Mouse (Mus musculus) heart, embryonic 10.5 days (tissue): ENCODE measurements around the gene Cngb1. TPM values are rescaled to one million over a fixed set of nuclear protein-coding genes. Genes with fewer than 3 reads are reported as not detected.
A peak's percentile ranks its signal among the peaks of the same experiment; 100 is the strongest.

ENCODE experiments used
- DNase-seq: peaks from one replicate; pipeline ENCODE4 v3.0.0-alpha.2; 2017; ENCODE audit warnings: low spot score
- H3K27ac ChIP-seq: fragments of 300-500 bp; sonication (generic); 2 replicates; pipeline ENCODE4 v1.5.1; 2016; ENCODE audit warnings: mild to moderate bottlenecking
- H3K27me3 ChIP-seq: fragments of 300-500 bp; sonication (generic); 2 replicates; pipeline ENCODE4 v1.6.1; 2016; ENCODE audit warnings: mild to moderate bottlenecking; ENCODE audit not compliant: poor library complexity, insufficient read depth, severe bottlenecking
- H3K36me3 ChIP-seq: fragments of 300-500 bp; sonication (generic); 2 replicates; pipeline ENCODE4 v1.6.1; 2016; ENCODE audit warnings: mild to moderate bottlenecking, moderate library complexity
- H3K4me1 ChIP-seq: fragments of 300-500 bp; sonication (generic); 2 replicates; pipeline ENCODE4 v1.6.1; 2016; ENCODE audit warnings: mild to moderate bottlenecking
- H3K4me3 ChIP-seq: fragments of 300-500 bp; sonication (generic); 2 replicates; pipeline ENCODE4 v1.5.1; 2016; ENCODE audit warnings: mild to moderate bottlenecking, moderate library complexity
- H3K9me3 ChIP-seq: fragments of 300-500 bp; sonication (generic); 2 replicates; pipeline ENCODE4 v1.6.1; 2016; ENCODE audit warnings: mild to moderate bottlenecking, moderate library complexity
- WGBS: fragments of 180-500 bp; shearing (Covaris S2); methylation state at CpG from one replicate; pipeline ENCODE4 v1.1.7; 2016; 5-methylcytosine and 5-hydroxymethylcytosine counted together
- polyA plus RNA-seq: library from polyadenylated mRNA; unstranded; fragments of >200 nt; fragmentation: Nextera tagmentation; extraction: Ambion mirVana; gene quantifications from 2 replicates; pipeline ENCODE4 v1.2.1, GENCODE M21; 2016

The Cngb1 gene
- polyA plus RNA-seq, 1 experiment from 2014 or later = not detected

DNA sequence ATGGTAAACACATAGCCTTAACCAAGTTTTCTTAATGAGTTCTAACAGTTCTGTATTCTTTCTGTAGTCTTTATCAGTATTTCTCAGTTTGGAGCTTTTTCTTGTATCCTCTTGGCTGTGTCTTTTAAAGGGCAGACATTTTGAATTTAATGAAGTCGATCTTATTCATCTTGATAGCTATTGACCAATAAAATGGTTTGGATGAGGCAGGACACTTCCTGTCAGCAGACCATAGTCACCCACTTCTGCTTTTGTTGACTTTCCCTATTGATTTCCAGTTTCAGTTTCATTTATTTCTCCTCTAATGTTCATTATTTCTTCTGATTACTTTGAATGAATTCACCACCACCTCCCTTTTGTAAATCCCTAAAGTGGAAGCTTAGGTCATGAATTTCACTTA, 29.3 kb upstream of the Cngb1 start:
- H3K4me1 ChIP-seq = peaks cover 6% of the 10 kb centered on the region; the same call in 1 of the 2 replicates
- H3K27me3 ChIP-seq = no peaks in the 10 kb centered on the region
- WGBS = 84% methylated on average over 1 of the region's 1 CpGs
- peaks cover 53% of the 10 kb centered on the region for H3K36me3 ChIP-seq
- no peaks in the 10 kb centered on the region for H3K9me3 ChIP-seq
- no peak overlapping the region for H3K27ac ChIP-seq
- H3K4me3 ChIP-seq = no peak overlapping the region
- DNase-seq = no peak

DNA sequence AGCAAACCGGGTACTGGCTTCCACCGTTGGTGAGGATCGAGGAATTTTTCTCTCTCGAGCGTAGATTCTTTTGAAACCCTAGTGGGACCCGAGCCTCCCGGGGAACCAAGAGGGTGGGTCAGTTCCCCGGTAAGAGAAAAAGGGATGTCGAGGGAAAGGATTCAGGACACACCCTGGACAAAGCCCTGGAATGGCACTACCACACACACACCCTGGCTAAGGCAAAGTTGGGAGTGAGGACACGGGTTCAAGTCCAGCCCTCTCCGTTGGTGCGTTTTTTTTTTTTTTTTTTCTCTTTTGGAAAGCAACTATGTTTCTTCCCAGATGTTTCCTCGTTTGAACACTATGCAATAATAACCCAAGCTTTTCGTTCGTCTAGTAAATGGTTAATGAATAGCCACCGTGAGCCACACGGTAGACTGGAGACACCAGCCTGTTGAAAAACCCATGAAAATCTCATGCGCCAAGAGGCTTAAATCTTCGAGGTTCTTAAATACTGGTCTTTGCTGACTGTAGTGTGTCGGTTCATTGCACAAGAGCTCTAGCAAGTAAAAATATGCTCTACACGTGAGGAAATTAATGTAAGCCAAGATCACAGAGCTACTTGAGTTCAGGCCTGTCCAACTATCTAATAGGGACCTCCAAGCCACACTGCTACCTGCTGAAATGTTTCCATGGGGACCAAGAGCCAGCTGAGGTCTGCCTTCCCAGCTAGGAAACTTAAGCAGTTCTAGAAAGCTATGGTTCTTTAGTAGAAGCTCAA, 26.2 kb upstream of the Cngb1 start:
- H3K27me3 ChIP-seq = 0 out of 2 replicates have a peak, but pooled peaks cover 6% of the 10 kb centered on the region
- peak overlapping the region; percentile 97 for H3K27ac ChIP-seq
- H3K4me3 ChIP-seq = peak overlapping the region; percentile 73
- H3K4me1 ChIP-seq = peaks cover 28% of the 10 kb centered on the region
- WGBS = 32% methylated on average over 21 of the region's 21 CpGs
- no peak for DNase-seq
- peaks cover 47% of the 10 kb centered on the region for H3K36me3 ChIP-seq
- no peaks in the 10 kb centered on the region for H3K9me3 ChIP-seq

DNA sequence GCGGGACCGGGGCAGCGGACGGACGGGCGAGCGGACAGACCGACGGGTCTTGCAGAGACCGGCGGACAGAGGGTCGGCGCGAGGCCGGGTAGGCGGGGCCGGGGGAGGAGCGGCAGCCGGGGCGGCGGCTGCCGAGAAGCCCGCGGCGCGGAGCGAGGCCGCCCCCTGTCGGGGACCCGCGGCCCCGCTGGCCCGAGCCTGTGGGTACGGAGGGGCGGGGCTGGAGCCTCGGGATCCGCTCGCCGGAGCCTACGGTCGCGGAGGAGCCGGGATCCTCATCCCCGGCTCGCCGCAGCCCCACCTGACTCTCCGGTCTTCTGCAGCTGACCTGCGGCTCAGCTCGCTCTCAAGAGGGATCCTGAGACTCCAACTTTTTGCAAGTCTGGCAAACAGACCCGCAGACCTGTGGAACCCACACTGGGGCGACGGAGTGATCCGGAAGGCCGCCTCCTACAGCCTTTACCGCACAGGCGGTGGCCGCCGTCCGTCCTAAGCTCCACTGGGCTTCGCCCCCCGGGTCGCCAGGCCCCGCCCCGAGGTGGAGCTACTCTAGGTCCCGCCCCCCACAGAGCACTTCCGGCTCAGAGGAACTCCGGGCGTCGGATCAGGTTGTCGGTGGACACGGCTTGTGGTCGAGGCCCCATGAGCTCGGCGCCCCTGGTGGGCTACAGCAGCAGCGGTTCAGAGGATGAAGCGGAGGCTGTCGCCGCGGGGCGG, 25.5 kb upstream of the Cngb1 start, which contains the start of the genes Zfp319 and Usb1:
Gene Zfp319, minus strand, starts transcription at position 231 of the 717 bp plus-strand sequence.
Gene Usb1, plus strand, starts transcription at position 565 of the 717 bp plus-strand sequence.
- 2% methylated on average over 61 of the region's 80 CpGs for WGBS
- H3K4me3 ChIP-seq = peak within 1 kb of the TSS; percentile 73
- H3K27ac ChIP-seq = peak within 1 kb of the TSS; percentile 97
- H3K36me3 ChIP-seq = peaks cover 49% of the 10 kb centered on the region
- H3K9me3 ChIP-seq = no peaks in the 10 kb centered on the region
- peaks cover 32% of the 10 kb centered on the region for H3K4me1 ChIP-seq
- DNase-seq = peak; percentile 99
- 0 out of 2 replicates have a peak, but pooled peaks cover 6% of the 10 kb centered on the region for H3K27me3 ChIP-seq

DNA sequence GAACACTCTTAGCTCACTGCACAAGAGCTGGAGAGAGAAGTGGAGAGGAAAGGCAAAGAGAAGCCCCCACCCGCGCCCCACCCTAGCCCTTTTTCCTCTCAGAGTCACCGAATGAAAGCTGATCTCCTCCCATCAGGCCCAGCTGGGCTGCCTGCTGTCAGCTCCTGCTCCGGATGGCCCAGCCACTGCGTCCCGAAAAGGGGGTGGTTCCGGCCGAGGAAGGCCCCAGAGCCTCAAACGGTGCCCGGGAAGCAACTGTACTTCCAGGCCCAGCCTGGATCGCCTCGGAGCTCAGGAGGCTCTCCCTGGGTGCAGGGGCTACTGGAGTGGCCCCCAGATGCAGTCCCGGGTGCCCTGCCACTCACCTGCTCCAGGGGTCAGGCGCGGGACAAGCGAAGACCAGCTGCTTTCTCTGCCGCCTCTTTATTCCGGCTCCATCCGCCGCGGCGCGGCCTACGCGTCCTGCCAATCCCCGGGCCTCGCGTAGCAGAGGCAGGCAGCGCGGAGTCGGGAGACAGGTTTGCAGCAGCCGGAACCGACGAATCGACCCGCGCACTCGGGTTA, 24.9 kb upstream of the Cngb1 start:
- Histone ChIP-seq H3K27ac (peak overlapping the region; percentile 97), H3K4me1 (peaks cover 37% of the 10 kb centered on the region), H3K4me3 (peak overlapping the region; percentile 73), H3K9me3 (no peaks in the 10 kb centered on the region), H3K27me3 (0 out of 2 replicates have a peak, but pooled peaks cover 6% of the 10 kb centered on the region), H3K36me3 (peaks cover 55% of the 10 kb centered on the region)
- under 1% methylated on average over 38 of the region's 38 CpGs for WGBS
- DNase-seq = peak; percentile 84

DNA sequence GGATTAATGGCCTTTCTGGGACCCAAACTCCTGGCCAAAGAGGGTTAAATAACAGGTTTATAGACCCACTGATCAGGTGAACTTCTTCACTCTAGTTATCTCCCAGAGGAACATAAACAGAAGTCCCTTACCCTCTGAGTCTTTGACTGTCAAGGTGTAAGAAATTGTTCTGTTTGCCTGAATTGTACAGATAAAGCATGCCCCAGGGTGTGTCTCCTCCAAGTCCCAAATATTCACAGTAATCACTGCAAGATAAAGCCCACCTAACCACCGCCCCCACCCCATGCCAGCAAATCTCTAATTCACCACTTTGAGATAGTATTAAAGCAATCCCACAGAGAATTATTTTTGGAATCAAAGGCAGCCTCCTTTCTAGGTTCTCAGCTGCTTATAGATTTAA, 24.0 kb upstream of the Cngb1 start:
- no peak for DNase-seq
- Histone ChIP-seq H3K27me3 (0 out of 2 replicates have a peak, but pooled peaks cover 6% of the 10 kb centered on the region), H3K4me1 (peaks cover 41% of the 10 kb centered on the region), H3K36me3 (peaks cover 64% of the 10 kb centered on the region), H3K4me3 (peak overlapping the region; percentile 73), H3K27ac (no peak overlapping the region), H3K9me3 (no peaks in the 10 kb centered on the region)
- 61% methylated on average over 1 of the region's 1 CpGs for WGBS

DNA sequence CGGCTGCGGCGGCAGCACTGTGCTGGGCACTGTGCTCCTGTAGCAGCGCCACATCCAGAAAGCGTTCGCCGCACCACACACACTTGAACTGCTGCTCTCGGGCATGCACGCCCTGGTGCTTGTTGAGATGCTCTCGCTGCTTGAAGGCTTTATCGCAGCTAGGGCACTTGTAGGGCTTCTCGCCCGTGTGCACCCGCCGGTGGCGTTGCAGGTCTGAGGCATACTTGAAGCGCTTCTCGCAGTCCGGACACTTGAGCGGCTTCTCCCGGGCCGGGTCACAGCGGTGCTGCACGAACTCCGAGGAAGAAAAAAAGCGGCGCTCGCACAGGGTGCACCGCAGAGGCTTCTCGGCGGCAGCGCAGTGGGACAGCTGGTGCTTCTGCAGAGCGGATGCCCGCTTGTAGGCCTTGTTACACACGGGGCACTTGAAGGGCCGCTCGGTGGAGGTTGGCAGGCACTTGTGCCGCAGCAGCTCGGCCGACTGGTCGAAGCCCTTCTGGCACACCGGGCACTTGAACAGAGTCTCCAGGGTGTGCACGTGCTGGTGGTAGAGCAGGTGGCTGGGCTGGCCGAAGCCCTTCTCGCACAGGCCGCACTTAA, 21.6 kb upstream of the Cngb1 start:
- Histone ChIP-seq H3K36me3 (peaks cover 57% of the 10 kb centered on the region), H3K9me3 (no peaks in the 10 kb centered on the region), H3K4me1 (peaks cover 56% of the 10 kb centered on the region), H3K27ac (no peak overlapping the region), H3K27me3 (0 out of 2 replicates have a peak, but pooled peaks cover 6% of the 10 kb centered on the region), H3K4me3 (no peak overlapping the region)
- 87% methylated on average over 46 of the region's 46 CpGs for WGBS
- no peak for DNase-seq

DNA sequence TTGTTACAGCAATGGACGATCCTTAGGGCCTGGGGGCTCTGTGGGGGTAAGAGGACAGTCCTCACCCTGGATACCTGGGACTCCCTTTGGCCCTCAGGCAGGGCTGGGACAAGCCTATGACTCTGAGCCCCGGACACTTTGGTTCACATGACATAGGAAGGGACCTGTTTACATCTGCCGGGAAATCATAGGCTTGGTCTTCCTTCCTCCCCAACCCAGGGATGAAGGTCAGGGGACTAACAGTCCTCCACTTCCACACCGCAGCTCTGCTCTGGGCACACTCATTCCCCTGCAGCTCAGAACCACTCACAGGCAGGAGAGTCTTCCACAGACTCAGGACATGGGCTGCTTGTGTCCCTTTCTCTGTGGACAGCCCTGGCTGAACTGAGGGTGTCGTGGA, 20.4 kb upstream of the Cngb1 start:
- 78% methylated on average over 5 of the region's 5 CpGs for WGBS

DNA sequence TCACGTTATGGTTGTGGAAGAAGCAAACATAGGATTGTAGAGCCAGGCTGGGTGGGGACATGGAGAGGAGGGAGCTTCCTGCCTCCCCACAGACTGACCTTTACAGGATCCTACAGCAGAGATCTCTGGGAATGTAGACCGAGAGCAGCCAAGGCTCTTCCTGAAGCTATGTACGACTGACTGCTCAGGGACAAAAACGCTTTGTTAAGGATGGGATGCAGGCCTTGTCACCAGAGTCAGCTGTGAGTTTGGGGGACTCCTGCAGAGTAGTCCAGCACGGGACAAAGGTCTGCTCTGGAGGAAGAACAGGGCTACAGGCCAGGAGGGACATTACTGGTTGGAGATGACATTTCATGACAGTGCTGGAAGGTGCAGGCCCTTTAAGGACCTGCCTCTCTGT, 18.3 kb upstream of the Cngb1 start:
- Histone ChIP-seq H3K4me1 (peaks cover 57% of the 10 kb centered on the region), H3K27ac (no peak overlapping the region), H3K9me3 (no peaks in the 10 kb centered on the region), H3K27me3 (peaks cover 19% of the 10 kb centered on the region), H3K4me3 (no peak overlapping the region), H3K36me3 (peaks cover 54% of the 10 kb centered on the region)
- WGBS = 63% methylated on average over 5 of the region's 5 CpGs
- DNase-seq = no peak

More for the DNA sequence above, 20.4 kb upstream of the Cngb1 start:
- Histone ChIP-seq H3K4me3 (no peak overlapping the region), H3K36me3 (peaks cover 57% of the 10 kb centered on the region), H3K27me3 (0 out of 2 replicates have a peak, but pooled peaks cover 6% of the 10 kb centered on the region), H3K4me1 (peaks cover 52% of the 10 kb centered on the region), H3K27ac (no peak overlapping the region), H3K9me3 (no peaks in the 10 kb centered on the region)
- DNase-seq = no peak

DNA sequence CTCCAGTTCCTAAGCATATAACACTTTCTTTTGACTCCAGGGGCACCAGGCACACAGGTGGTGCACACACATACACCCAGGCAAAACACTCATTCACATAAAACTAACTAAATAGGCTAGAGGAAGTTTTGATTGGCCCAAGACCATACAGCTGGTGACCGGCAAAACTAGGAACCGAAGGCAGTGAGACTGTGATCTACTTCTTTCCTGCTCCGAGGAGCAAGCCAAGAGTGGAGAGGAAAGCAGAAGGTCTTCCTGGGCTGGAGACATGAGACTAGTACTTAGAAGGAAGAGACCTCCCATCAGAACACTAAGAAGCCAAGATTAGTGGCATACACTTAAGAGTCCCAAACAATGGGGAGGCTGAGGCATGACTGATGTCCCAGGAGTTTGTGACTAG, 16.8 kb upstream of the Cngb1 start:
- H3K9me3 ChIP-seq = no peaks in the 10 kb centered on the region
- peaks cover 49% of the 10 kb centered on the region for H3K4me1 ChIP-seq
- WGBS = 83% methylated on average over 3 of the region's 3 CpGs

DNA sequence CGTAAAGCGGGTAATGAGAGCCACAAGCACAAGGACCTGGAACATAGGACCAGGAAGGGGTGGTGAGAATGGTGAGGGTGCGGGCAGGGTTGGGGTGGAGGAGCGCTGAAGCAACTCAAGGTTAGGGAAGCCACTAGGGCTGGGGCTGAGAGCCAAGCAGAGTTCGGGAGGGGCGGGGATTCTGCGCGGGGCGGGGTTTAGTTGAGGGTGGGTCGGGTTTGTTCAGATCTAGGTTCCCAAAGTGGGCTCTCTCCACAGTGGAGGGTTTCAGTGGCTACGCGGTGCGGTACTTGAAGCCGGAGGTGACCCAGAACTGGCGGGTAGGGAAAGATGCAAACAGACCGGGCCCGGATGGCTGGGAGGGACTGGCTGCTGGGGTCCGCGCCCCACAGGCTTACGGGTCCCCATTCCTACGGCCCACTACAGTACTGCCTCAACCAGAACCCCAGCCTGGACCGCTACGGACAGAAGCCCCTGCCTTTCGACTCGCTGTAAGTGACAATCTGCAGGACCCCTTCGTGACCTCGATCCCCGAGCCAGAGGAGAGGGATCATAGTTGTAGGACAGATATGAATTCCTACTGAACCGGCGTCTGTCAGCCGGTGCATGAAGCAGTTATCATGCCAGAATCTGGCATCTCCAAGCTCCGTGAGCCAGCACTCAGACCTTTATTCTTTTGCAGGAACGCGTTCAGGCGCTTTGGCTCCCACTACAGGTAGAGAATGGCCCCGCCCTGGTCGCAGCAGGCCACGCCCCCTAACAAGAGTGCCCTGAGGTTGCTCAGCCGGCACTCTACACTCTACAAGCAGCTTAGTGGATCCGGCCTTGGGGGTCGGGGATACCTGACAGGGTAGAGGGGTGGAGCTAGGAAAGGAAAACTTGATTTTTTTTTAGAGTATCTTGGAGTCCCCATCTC, 14.1 kb upstream of the Cngb1 start:
- H3K27me3 ChIP-seq = peaks cover 30% of the 10 kb centered on the region

More for the DNA sequence above, 16.8 kb upstream of the Cngb1 start:
- Histone ChIP-seq H3K4me3 (no peak overlapping the region), H3K27ac (no peak overlapping the region), H3K27me3 (peaks cover 28% of the 10 kb centered on the region), H3K36me3 (peaks cover 40% of the 10 kb centered on the region)
- DNase-seq = no peak

DNA sequence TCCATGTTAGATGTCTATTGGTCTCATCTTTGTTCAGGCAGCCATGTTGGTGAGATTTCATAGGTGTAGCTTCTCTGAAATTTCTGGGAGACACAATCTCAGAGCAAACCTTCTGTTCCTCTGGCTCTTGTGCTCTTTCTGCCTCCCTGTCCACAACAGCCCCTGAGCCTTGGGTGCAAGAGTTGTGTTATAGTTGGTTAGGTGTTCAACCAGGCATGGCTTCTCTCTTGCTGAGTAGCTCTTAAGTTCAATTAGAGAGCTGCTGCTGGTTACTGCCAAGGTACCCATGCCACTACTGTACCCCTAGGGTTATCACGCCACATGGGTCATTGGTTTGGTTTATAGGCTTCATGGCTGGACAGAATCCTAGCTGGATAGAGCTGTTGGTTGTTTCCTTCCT, 9.0 kb upstream of the Cngb1 start:
- 86% methylated on average over 1 of the region's 1 CpGs for WGBS

More for the DNA sequence above, 14.1 kb upstream of the Cngb1 start:
- peak overlapping the region; percentile 63 for H3K4me3 ChIP-seq
- no peaks in the 10 kb centered on the region for H3K9me3 ChIP-seq
- peaks cover 12% of the 10 kb centered on the region for H3K36me3 ChIP-seq
- no peak for DNase-seq
- H3K4me1 ChIP-seq = peaks cover 35% of the 10 kb centered on the region
- H3K27ac ChIP-seq = peak overlapping the region; percentile 42
- WGBS = 2% methylated on average over 41 of the region's 41 CpGs

DNA sequence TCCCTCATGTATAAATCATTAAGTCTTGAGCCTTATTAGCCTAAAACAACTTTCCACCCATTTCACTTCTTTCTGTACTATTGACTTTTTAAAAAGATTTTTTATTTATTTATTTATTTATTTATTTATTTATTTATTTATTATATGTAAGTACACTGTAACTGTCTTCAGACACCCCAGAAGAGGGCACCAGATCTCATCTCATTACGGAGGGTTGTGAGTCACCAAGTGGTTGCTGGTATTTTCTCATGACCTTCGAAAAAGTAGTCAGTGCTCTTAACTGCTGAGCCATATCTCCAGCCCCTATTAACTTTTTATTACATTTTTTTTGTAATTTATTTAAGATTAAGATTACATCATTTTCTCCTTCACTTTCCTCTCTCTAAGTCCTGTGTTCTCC, 8.3 kb upstream of the Cngb1 start:
- WGBS = 73% methylated on average over 2 of the region's 2 CpGs
- Histone ChIP-seq H3K36me3 (no peaks in the 10 kb centered on the region), H3K4me3 (no peak overlapping the region), H3K9me3 (no peaks in the 10 kb centered on the region), H3K27ac (no peak overlapping the region), H3K27me3 (peaks cover 20% of the 10 kb centered on the region), H3K4me1 (peaks cover 4% of the 10 kb centered on the region)
- no peak for DNase-seq

More for the DNA sequence above, 9.0 kb upstream of the Cngb1 start:
- no peak overlapping the region for H3K4me3 ChIP-seq
- H3K4me1 ChIP-seq = peaks cover 10% of the 10 kb centered on the region
- peaks cover 27% of the 10 kb centered on the region for H3K27me3 ChIP-seq
- no peak overlapping the region for H3K27ac ChIP-seq
- H3K36me3 ChIP-seq = no peaks in the 10 kb centered on the region
- H3K9me3 ChIP-seq = no peaks in the 10 kb centered on the region
- DNase-seq = no peak
